Mouse (Mus musculus): ENCODE measurements around the gene 3110082I17Rik.
A peak's percentile ranks its signal among the peaks of the same experiment; 100 is the strongest.

The 3110082I17Rik gene

GRCm38 (mm10) chr5:139378271-139378556, 82.1 kb downstream of the 3110082I17Rik start:
- no peak for DNase-seq (ENCODE audit: low spot score)

GRCm38 (mm10) chr5:139377468-139378270, 82.7 kb downstream of the 3110082I17Rik start, which contains the start of gene Gpr146:
Gene Gpr146, plus strand, starts transcription at chr5:139377697.
- DNase-seq (ENCODE audit: low spot score) = peak; percentile 45

- DNase-seq (ENCODE audit: low spot score) = no peak
Measured at GRCm38 (mm10) chr5:139374841-139375240, 85.5 kb downstream of the 3110082I17Rik start.

GRCm38 (mm10) chr5:139373889-139374444, 86.4 kb downstream of the 3110082I17Rik start:
- DNase-seq (ENCODE audit: low spot score) = no peak

GRCm38 (mm10) chr5:139373126-139373525, 87.2 kb downstream of the 3110082I17Rik start:
- DNase-seq (ENCODE audit: low spot score) = no peak

GRCm38 (mm10) chr5:139371631-139372401, 88.5 kb downstream of the 3110082I17Rik start:
- peak; percentile 85 for DNase-seq (ENCODE audit: low spot score)

- no peak for DNase-seq (ENCODE audit: low spot score)
Measured at GRCm38 (mm10) chr5:139371118-139371517, 89.2 kb downstream of the 3110082I17Rik start.

GRCm38 (mm10) chr5:139370336-139370735, 90.0 kb downstream of the 3110082I17Rik start:
- DNase-seq (ENCODE audit: low spot score) = no peak

GRCm38 (mm10) chr5:139368638-139369320, 91.5 kb downstream of the 3110082I17Rik start:
- no peak for DNase-seq (ENCODE audit: low spot score)

- no peak for DNase-seq (ENCODE audit: low spot score)
Measured at GRCm38 (mm10) chr5:139367884-139368458, 92.4 kb downstream of the 3110082I17Rik start.

GRCm38 (mm10) chr5:139366484-139366883, 93.8 kb downstream of the 3110082I17Rik start:
- no peak for DNase-seq (ENCODE audit: low spot score)

- no peak for DNase-seq (ENCODE audit: low spot score)
Measured at GRCm38 (mm10) chr5:139365827-139366226, 94.5 kb downstream of the 3110082I17Rik start.

GRCm38 (mm10) chr5:139364911-139365571, 95.3 kb downstream of the 3110082I17Rik start:
- DNase-seq (ENCODE audit: low spot score) = no peak

- peak; percentile 46 for DNase-seq (ENCODE audit: low spot score)
Measured at GRCm38 (mm10) chr5:139364260-139364910, 95.9 kb downstream of the 3110082I17Rik start.

- no peak for DNase-seq (ENCODE audit: low spot score)
Measured at GRCm38 (mm10) chr5:139363858-139364257, 96.5 kb downstream of the 3110082I17Rik start.

GRCm38 (mm10) chr5:139359244-139359643, 101.1 kb downstream of the 3110082I17Rik start:
- no peak for DNase-seq (ENCODE audit: low spot score)

- no peak for DNase-seq (ENCODE audit: low spot score)
Measured at GRCm38 (mm10) chr5:139358653-139359052, 101.7 kb downstream of the 3110082I17Rik start.

- peak; percentile 43 for DNase-seq (ENCODE audit: low spot score)
Measured at GRCm38 (mm10) chr5:139355235-139355772, 105.0 kb downstream of the 3110082I17Rik start.

GRCm38 (mm10) chr5:139353946-139354345, 106.4 kb downstream of the 3110082I17Rik start:
- DNase-seq (ENCODE audit: low spot score) = no peak

GRCm38 (mm10) chr5:139353496-139353895, 106.8 kb downstream of the 3110082I17Rik start:
- no peak for DNase-seq (ENCODE audit: low spot score)

Measured in ovary, adult 18-20 months (tissue).